Mouse (Mus musculus) stomach, postnatal 0 days (tissue): ENCODE data around the gene Glmn.

Source experiments
- CTCF ChIP-seq: IDR thresholded peaks from 2 replicates; pipeline ENCODE4 v1.5.1; 2016; ENCODE audit warnings: antibody characterized with exemption, low read depth, mild to moderate bottlenecking, moderate library complexity
- EP300 ChIP-seq: optimal IDR thresholded peaks from 2 replicates; pipeline ENCODE3; 2016; ENCODE audit warnings: antibody characterized with exemption

- TF ChIP-seq CTCF = no peak
- no peak for TF ChIP-seq EP300
Measured at GRCm38 (mm10) chr5:107545927-107546326, 51.8 kb downstream of the Glmn start.
